Mouse (Mus musculus): ENCODE data around the gene Hist1h2ag.

Hist1h2ag gene

DNA sequence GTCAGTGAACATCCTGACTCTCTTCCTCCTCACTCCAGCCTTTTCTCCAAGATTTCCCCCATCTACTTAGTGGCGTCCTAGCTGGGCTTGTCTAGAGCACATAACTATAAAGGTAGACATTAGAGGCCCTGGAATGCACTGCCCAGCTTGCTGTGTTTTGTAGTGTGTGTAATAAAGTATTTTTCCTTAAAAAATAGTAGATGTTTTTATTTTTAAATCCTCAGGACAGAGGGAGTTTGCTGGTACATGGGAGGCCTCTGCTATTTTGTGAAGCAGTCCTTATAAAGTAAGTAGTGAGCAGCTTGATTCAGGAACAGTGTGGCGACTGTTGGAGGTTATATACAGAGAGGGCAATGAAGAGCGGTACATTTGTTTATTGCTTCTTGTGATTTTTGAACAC, 34.0 kb downstream of the Hist1h2ag start:
- DNase-seq (ENCODE audit: low read depth): no peak

DNA sequence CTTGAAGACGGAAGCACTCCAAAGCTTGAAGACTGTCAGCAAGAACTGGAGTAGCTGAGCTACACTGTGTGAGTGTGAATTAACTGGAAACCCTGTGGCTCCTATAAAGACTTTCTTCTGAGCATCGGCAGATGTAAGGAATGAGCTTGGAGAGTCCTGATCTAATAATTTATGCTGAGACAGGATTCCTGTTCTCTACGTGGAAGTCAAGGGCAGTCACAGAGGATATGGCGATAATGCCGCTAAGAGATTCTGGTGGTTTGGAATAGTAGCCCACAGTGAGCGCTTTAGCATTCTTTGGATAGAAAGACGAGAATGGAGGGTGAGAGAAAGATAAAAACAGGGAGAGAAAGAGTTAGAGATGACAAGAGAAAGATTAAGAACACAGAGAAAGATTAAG, 34.9 kb downstream of the Hist1h2ag start:
- no peak for DNase-seq (ENCODE audit: low read depth)

GRCm38 (mm10) chr13:22007121-22007510, 35.6 kb downstream of the Hist1h2ag start:
- no peak for DNase-seq (ENCODE audit: low read depth)

- DNase-seq (ENCODE audit: low read depth): no peak
These were observed 36.2 kb downstream of the Hist1h2ag start for GRCm38 (mm10) chr13:22006334-22007120.

DNA sequence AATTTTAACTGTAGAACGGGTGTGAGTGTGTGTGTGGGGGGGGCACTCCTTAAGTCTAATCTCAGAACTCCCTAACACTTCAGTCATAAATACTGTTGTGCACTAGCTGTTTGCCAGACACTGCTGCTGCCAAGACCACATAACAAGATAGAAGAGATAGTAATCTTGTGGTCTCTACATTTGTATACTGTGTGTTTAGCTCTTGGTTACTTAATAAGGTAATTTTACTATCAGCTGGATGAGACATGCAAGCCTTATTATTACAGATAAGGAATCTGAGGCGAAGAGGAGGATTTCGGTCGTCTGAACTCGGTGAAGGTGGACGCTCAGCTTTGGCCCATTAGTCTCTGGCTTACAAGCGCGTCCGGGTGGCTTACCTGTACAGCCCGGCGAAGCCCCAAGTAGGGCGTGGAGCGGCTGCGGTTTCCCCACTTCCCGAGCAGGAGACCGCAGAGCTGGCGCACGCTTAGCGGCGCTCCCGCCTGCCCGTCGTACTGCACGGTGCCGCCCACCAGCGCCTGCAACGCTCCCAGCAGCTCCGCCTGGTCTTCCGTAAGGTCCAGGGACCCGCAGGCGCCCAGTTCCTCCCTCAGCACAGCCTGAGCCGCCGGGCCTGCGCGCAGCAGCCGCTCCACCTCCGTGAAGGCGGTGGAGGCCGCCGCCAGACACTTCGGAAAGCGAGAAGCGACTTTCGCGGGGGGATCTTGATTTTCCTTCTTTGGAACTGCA, 37.0 kb downstream of the Hist1h2ag start:
- no peak for DNase-seq (ENCODE audit: low read depth)

- DNase-seq (ENCODE audit: low read depth): no peak
These were observed 40.9 kb downstream of the Hist1h2ag start for GRCm38 (mm10) chr13:22001823-22002222.

DNA sequence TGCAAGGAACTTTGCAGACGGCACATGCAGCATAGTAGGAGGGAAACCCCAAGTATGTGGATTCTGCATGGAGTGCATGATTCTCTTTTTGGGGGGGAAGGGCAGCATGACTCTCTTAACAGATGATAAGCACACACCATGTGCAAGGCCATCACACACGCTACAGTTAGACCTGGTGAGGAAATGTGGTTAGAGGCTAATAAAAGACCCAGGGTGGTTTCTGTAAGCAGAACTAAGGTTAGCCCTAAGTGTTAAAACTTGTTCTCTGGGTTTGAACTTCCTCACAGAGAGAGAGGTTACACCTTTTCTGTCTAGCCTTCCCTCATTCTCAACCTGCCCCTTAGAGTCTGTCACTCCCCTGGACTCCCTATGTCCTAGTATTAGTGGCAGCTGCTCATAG, 41.4 kb downstream of the Hist1h2ag start:
- no peak for DNase-seq (ENCODE audit: low read depth)

GRCm38 (mm10) chr13:21999147-21999546, 43.6 kb downstream of the Hist1h2ag start:
- no peak for DNase-seq (ENCODE audit: low read depth)

GRCm38 (mm10) chr13:21998412-21998811, 44.3 kb downstream of the Hist1h2ag start:
- DNase-seq (ENCODE audit: low read depth): no peak

DNA sequence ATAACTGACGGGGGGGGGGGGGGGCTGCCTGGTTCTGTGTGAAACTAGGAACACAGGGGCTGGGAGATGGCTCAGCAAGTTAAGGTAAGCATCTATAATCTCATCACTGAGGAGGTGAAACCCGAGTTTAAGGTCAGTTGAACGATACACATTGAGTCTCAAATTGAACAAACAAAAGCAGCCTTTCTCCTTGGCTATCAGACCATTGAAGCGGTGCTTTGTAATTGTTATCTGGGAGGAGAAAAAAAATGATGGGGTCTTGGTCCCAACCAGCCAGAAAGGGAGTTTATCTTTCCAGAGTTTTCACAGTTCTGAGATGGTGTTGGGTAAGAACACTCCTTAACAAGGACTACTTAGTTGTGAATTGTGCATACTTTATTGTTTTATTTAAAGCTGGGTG, 44.9 kb downstream of the Hist1h2ag start:
- DNase-seq (ENCODE audit: low read depth): no peak

DNA sequence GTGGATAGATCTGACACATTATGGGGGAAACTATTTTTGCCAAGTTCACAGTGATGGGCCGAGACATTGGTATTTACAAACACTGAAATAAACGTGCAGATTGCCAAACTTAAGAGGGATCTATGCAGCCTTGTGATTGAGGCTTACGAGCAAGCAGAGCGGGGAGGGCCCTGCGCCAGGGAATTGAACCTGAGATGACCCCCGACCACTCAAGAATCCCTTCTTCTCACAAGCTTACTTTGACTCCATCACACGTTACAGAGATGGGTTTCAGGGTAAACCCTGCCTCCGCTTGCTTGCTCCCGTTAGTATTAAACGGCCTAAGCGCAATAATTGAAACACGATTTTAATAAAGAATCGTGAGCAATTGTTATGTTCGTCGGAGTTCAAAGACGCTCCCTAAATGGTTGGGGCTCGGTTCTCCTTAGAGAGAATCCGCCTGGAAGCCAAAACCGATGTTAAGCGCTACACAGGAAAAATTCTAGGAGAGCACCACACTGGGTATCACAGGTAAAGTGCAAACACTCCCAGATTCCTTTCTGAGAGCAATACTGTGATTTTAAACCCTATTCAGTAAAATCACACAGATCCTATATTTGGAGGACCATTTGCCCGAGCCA, 45.4 kb downstream of the Hist1h2ag start:
- DNase-seq (ENCODE audit: low read depth): no peak

- DNase-seq (ENCODE audit: low read depth): no peak
These were observed 45.9 kb downstream of the Hist1h2ag start for GRCm38 (mm10) chr13:21996840-21997185.

- DNase-seq (ENCODE audit: low read depth): no peak
These were observed 46.5 kb downstream of the Hist1h2ag start for GRCm38 (mm10) chr13:21996101-21996839.

DNA sequence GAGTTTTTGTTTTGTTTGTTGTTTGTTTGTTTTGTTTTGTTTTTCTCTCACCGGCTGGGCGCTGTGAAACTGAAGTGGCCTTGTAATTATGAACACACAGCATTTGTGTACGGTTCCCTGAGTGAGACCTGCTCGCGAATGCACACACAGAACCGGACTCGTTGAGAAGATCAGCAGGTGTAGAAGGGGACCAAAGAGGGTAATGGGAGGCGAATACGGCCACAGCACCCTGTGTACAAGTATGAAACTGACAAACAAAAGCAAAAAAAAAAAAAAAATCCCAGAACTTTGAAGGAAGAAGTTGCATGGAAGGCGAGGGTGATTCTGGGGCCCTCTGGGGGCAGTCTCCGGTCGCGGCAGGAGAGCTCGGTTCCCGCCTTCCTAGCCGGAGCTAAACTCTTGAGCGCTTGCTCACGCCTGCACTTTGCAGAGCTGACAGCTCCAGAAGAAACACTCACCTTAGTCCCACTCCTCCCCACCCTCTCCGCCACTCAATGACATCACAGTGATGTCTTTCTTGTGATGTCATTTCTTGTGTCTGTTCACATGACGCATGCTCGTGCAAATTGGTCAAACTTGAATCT, 47.3 kb downstream of the Hist1h2ag start:
- no peak for DNase-seq (ENCODE audit: low read depth)

DNA sequence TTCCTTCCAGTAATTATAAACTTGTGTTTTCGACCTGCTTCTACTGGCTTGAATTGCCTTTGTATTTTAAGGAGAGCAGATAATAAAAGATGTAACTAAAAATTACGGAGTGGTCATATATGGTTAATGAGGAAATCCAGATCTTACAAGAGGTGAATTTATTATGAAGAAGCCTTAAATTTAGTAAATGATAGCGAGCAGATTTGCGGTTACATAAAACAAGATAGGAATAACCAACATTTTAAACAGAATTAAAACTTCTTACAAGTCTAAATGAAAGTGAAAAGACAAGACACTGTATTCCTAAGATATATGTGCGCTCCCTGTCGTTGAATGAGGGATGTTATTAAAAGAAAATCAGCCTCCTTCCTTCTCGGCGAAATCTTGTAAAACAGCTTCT, 47.8 kb downstream of the Hist1h2ag start:
- DNase-seq (ENCODE audit: low read depth): no peak

GRCm38 (mm10) chr13:21993957-21994738, 48.6 kb downstream of the Hist1h2ag start:
- DNase-seq (ENCODE audit: low read depth): no peak

DNA sequence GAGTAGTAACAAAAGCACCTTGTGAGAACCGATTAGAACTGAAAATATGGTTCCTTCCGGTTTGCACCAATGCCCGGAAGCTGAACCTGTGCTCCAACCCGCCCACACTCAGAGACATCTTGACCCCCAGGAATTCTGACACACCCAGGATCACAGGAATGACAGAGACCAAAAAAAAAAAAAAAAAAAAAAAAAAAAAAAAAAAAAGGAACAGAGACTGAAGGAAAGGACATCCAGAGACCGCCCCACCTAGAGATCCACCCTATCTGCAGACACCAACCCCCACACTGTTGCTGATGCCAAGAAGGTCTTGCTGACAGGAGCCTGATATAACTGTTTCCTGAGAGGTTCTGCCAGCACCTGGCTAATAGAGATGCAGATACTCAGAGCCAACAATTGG, 50.2 kb downstream of the Hist1h2ag start:
- DNase-seq (ENCODE audit: low read depth): no peak

Measured in fibroblast of lung, adult 2 months (primary cell).